Mouse (Mus musculus): ENCODE results near the gene Nudt22.

Nudt22 gene

GRCm38 (mm10) chr19:6977759-6978638, 17.9 kb downstream of the Nudt22 start:
- DNase-seq (ENCODE audit: low read depth, low spot score) = peak; percentile 21

- DNase-seq (ENCODE audit: low read depth, low spot score) = peak; percentile 83
Observed at GRCm38 (mm10) chr19:6975537-6976521, 20.1 kb downstream of the Nudt22 start, which contains the start of gene Plcb3. Plcb3 (minus strand) TSS chr19:6976470.

GRCm38 (mm10) chr19:6974211-6975205, 21.4 kb downstream of the Nudt22 start, which contains the start of gene Ppp1r14b:
Ppp1r14b (plus strand) TSS chr19:6974968.
- peak; percentile 95 for DNase-seq (ENCODE audit: low read depth, low spot score)

- no peak for DNase-seq (ENCODE audit: low read depth, low spot score)
Observed at GRCm38 (mm10) chr19:6973581-6974190, 22.2 kb downstream of the Nudt22 start.

DNA sequence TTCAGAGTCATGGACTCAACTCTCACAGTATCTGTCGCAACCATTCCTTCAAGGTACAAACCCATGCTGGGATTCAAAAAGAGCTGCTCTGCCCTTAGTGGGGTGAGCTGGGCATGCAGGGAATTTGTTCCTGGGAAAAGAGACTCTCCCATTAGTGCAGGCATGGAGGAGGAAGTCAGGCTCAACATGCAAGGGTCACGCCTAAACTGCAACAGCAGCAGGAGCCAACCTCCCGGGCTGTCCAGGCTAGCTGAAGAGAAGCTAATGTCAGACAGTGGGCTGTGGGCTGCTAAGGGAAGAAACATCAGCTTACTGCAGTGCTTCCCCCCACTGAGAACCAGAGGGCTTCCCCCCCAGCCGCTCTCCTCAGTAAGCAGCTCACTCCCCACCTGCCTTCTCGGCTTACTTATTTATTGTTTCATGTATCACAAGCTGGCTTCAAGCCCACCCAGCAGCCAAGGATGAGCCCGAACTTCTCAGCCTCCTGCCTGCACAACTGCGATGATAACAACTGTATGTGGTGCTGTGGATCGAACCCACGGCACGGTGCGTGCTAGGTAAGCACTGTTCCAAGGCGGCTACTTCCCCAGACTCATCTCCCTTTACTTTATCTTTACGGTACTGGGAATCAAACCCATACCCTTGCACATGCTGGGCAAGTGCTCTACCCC, 23.5 kb downstream of the Nudt22 start:
- DNase-seq (ENCODE audit: low read depth, low spot score) = no peak

DNA sequence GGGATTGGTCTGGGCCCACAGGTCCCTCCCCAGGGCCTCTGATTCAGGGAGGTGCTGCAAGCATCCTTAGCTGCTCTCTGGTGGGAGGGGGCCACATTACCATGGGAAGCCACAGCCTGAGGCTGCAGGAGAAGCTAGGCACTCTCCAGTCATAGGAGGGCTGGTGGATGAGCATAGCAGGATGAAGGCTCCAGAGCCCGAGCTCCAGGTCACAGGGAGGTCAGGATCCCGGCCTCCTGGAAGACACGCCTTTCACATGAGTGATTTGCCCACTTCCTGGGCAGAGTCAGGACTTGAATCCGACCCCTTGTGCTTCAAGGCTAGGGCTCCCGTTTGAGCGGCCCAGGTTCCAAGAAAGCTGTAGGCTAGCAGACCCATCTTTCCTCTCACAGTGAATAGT, 24.3 kb downstream of the Nudt22 start:
- DNase-seq (ENCODE audit: low read depth, low spot score) = peak; percentile 25

DNA sequence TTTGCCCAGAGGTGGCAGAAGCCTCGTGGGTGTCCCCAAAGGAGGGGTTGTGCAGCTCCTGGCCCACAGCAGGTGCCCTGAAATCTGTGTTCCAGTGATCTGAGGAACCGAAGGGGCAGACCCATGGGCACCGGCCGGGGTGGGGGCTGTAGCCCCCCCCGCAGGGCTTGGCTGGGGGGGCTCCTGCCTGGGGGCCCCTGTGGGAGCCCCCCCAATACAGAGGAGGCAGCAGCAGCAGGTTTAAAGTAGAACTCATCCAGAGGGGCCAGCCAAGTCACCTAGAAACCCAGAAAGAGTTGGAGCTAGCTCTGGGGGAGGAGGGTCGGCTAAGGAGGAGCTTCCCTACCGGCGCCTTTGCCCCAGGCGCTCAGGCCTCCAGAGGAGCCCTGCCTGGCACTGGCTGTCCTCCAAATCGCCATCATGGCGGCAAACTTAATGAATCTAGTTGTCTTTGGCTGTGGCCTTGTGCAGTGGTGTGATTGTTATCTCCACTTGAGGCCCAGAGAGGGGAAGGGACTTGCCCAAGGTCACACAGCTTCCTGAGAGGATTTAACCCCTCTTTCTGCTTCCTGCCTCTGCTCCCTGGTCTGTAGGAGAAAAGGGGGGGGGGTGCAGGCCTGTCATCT, 25.3 kb downstream of the Nudt22 start:
- peak; percentile 43 for DNase-seq (ENCODE audit: low read depth, low spot score)

- DNase-seq (ENCODE audit: low read depth, low spot score) = peak; percentile 67
Observed at GRCm38 (mm10) chr19:6969665-6970381, 26.1 kb downstream of the Nudt22 start.

GRCm38 (mm10) chr19:6969291-6969664, 26.6 kb downstream of the Nudt22 start:
- peak; percentile 32 for DNase-seq (ENCODE audit: low read depth, low spot score)

DNA sequence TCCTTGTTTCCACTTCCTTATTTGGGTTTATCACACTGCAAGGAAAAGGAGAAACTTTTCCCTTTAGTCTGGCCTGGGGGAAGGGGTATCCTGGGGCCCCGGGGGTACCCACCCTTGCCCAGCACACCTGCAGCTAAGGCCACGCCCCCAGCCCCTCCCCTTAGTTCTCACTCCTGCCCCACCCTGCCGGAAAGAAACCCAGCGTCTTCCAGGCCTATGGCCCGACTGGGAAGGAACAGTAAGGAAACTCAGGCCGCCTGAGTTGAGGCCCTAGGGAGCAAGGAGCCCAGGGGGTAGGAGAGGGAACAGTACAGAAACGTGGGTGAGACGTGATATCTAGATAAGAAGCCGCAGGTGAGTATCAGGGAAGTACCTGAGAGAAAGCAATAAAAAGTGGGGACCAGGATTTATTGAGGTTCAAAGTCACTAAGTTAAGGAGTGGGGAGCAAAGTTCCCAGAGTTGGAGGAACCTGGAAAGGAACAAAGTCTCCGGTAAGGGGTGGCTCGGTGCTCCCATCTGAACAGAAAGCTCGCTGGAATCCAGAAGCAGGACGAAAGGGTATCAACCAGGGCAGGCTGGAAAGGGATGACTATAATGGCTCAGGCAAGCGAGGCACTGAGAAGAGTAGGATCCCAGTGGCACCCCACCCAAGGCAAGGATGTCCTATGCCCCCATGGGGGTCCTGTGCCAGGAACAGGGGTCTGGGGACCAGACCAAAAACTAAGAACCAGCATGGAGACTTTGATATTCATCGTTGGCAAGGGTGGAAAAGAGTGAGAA, 27.2 kb downstream of the Nudt22 start:
- DNase-seq (ENCODE audit: low read depth, low spot score) = peak; percentile 60

GRCm38 (mm10) chr19:6956461-6956860, 39.5 kb downstream of the Nudt22 start:
- no peak for DNase-seq (ENCODE audit: low read depth, low spot score)

- DNase-seq (ENCODE audit: low read depth, low spot score) = no peak
Observed at GRCm38 (mm10) chr19:6955424-6955823, 40.5 kb downstream of the Nudt22 start.

DNA sequence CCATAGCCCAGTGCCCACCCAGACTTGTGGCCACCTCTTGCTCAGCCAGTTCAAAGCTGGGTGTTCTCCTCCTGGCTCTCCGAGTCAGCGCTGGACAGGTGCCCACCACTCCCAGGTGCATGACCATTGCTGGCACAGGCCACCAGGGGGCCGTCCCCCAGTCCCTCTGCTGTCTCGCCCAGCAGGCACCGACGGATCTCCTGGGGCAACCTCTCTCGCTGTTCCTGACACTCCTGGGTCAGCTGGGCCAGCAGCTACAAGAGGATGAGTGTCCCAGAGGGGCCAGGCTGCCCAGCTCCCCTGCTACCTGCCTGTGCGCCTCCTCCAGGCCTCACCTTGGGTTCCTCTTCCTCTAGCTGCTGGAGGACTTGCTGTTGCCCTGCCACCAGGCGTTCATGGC, 41.9 kb downstream of the Nudt22 start:
- DNase-seq (ENCODE audit: low read depth, low spot score) = peak; percentile 63

DNA sequence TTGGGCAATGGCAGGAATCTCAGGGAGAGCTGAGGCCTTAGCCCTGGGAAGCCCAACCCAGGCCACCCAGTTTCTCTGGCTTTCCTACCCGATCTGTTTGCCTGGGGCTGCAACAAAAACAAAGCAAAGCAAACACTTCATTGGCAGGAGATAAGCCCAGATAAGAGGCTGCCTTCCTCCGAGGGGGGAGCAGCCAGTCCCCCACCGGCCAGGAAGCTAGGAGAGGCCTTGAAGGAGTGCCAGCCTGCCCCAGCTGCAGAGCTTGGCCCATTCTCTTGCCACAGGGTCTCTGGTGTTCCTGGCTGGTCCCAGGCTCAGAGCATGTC, 43.2 kb downstream of the Nudt22 start:
- no peak for DNase-seq (ENCODE audit: low read depth, low spot score)

GRCm38 (mm10) chr19:6951994-6952711, 43.8 kb downstream of the Nudt22 start:
- DNase-seq (ENCODE audit: low read depth, low spot score) = peak; percentile 89

DNA sequence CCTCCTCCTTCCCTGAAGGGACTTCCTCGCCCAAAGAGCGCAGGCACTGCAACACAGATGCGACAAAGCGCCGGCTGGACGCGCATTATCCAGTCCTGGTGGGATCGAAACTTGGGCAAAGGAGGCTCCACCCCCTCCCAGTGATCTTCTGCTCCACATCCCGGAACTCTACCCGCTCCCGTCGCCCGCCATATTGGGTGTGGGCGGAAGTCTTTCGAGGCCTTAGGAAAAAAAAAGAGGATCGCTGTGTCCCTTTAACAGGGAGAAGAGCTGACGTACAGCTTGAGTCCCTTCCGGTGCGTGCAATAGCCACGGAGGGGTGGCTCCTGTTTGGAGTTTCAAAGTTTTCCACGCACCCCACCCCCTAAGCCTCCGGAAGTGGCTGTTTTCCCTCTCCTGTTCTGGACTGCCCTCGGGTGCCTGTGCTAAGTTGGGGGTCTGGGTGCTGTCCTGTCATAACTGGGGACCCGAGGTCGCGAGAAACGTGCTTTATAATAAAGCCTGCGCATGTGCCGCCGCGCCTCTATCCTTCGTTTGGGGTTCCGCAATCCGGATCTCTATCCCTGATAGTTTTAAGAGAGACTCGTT, 44.4 kb downstream of the Nudt22 start:
- peak; percentile 99 for DNase-seq (ENCODE audit: low read depth, low spot score)

DNA sequence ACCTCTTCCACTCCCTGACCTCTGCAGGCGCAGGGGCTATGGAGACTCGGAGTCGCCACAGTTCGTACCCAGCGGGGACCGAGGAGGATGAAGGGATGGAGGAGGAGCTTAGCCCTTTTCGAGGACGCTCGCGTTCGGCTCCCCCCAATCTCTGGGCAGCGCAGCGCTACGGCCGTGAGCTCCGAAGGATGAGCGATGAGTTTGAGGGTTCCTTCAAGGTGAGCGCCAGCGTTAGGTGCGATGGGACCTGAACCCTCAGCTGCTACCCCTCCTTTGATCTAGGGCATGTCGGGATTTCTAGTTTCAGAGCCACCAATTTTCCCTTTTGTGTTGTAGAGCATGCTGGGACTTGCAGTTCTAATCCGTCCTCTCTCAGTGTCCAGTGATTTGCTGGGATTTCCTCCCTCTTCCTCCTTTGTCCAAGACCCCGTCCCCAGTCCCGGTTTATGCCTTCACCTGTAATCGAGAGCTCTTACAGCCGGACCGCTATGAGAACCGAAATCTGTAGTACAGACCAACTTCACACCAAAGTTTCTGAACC, 45.2 kb downstream of the Nudt22 start:
- peak; percentile 75 for DNase-seq (ENCODE audit: low read depth, low spot score)
